Mouse (Mus musculus) thymus, adult 18-20 months (tissue): ENCODE measurements around the gene Ccdc120.
"Not testable (repeated sequence)": the region's sequence is repeated elsewhere in the genome, so short reads cannot be mapped to it uniquely, and the experiment has no call there.

Source experiments
- DNase-seq, 2 experiments: peaks; one replicate each; pipeline ENCODE4 v3.0.0; 2022; ENCODE audit warnings: mixed read lengths in 2 of 2

Ccdc120 gene

DNA sequence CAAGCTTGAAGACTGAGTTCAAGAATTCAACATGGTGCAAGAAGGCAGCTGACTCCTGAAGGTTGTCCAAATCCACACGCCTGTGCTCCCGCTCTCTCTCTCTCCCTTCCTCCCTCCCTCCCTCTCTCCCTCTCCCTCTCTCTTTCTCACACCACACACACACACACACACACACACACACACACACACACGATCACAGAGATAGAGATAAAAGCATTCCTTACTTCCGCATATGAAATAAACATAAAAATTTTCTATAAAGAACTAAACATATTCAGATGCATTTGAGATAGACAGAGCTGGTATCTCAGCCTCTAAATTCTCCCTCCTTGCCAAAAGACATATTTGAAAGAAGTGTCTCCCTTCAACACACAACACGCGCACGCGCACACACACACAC lies 5.3 kb downstream of the Ccdc120 start:
- DNase-seq: no peak

DNA sequence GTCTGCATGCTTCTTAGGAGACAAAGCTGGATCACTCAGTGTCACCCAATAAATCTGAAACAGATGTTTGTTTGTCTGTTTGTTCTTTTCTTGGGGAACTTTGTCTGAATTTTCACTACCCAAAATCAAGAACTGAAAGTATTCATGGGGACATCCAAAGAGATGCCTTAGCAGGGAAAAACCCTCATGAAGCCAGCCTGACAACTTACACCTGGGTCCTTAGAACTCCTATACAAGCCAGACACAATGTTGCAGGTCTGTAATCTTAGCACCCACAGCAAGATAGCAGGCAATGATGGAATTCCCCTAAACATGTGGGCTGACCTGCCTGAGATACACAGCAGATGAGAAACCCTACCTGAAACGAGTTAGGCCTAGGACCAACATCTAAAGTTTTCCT lies 5.8 kb downstream of the Ccdc120 start:
- DNase-seq: no peak

DNA sequence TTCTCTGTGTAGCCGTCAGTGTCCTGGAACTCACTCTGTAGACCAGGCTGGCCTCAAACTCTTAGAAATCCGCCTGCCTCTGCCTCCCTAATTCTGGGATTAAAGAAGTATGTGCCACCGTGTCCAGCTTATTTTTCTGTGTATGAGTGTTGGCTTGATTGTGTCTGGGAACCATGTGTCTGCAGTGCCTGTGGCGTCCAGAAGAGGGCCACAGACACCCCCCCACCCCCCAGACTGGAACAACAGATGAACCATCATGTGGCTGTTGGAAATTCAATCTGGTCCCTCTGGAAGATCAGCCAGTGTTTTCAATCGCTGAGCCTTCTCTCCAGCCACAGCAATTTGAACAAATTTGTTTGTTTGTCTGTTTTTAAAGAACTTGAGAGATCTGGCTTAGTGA lies 7.2 kb downstream of the Ccdc120 start:
- DNase-seq: no peak

DNA sequence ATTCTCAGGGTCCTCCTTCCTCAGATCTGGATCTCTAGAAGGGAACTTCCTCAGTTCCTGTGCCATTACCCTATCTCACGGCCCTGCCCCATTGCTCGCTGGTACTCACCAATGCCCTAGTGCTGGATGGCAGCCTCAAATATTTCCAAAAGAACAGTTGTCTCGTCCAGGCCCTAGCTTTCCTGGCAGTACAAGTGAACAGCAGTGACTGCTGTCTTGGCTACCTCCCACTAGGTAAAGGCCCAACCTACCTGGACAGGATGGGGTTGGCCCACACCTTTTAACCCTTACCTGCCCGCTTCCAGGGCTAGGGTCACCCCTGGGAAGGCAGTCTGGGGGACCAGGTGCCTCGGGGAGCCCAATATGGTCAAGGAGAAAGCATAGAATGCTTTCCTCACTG lies 9.6 kb downstream of the Ccdc120 start:
- no peak for DNase-seq

- no peak for DNase-seq
Observed at GRCm38 (mm10) chrX:7740082-7740819, 10.5 kb downstream of the Ccdc120 start.

- DNase-seq: no peak
Observed at GRCm38 (mm10) chrX:7739336-7740081, 11.2 kb downstream of the Ccdc120 start.

GRCm38 (mm10) chrX:7733571-7734156 lies 17.0 kb downstream of the Ccdc120 start:
- DNase-seq: peak; percentile 52 to 53

GRCm38 (mm10) chrX:7728922-7729265 lies 21.8 kb downstream of the Ccdc120 start:
- DNase-seq: no peak

- peak; percentile 60 to 69 for DNase-seq
Observed at GRCm38 (mm10) chrX:7728215-7728921, 22.3 kb downstream of the Ccdc120 start, which contains the start of gene Praf2. Praf2 (plus strand) TSS chrX:7728439.

- no peak for DNase-seq
Observed at GRCm38 (mm10) chrX:7727176-7727575, 23.5 kb downstream of the Ccdc120 start.

GRCm38 (mm10) chrX:7725841-7726240 lies 24.9 kb downstream of the Ccdc120 start:
- DNase-seq: no peak

DNA sequence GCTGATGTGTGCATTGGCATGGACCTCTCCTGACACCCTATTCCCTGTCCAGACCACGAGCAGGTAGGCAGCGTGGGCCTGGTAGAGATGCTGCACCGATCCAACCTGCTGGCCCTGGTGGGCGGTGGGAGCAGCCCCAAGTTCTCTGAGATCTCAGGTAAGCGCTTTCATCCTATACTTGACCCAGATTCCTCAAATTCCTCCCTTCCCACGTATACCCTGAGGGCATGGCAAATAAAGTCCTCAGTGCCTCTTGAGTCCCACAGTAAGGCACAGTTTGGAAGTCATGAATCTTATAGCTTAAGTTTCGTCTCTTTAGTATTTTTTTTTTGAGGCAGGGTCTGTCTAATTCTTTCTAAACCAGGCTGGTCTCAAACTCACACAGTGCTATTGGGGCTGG lies 26.6 kb downstream of the Ccdc120 start:
- no peak for DNase-seq

DNA sequence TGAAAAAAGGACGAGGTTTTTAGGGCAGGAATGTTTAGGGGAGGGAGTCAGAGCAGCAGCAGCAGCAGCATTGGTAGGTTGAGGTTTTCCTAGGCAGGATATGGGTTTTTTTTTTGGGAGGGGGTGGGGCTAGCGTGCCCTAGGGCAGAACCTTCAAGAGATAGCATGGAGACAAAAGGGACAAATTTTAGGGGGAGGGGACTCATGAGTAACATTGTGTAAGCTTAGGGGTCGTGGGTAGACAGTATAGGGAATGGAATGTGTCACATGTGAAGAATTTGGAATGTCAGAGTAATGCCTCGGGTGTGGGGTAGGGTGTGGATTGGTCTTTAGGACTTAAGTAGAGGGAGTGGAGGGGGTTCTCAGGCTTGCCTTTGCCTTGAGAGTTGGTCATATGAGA lies 28.0 kb downstream of the Ccdc120 start:
- no peak for DNase-seq

DNA sequence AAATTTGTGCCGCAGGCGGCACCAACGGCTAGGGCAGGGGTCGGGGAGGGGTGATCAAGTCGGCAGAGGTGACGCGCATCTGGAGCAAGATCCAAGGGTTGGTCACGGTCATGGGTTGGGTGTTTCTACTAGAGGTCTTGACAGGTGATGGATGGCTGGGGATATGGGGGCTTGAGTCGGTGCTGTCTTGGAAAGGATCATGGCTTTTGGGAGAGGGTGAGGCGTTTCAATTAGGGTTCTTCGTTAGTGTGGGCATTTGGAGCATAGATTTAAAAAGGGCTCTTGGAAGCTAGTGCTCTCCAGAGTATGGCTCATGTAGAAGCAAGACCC lies 28.5 kb downstream of the Ccdc120 start:
- DNase-seq: peak in 1 of 2 experiments; percentile 57

- peak; percentile 25 to 42 for DNase-seq
Observed at GRCm38 (mm10) chrX:7721514-7722281, 29.0 kb downstream of the Ccdc120 start, which contains the start of gene Gm45208. Gm45208 (plus strand) TSS chrX:7722245.

GRCm38 (mm10) chrX:7716058-7716457 lies 34.6 kb downstream of the Ccdc120 start:
- DNase-seq: not testable (repeated sequence)

GRCm38 (mm10) chrX:7714135-7714899 lies 36.4 kb downstream of the Ccdc120 start, which contains the start of gene Wdr45:
Wdr45 (plus strand) TSS chrX:7714333.
- peak; percentile 80 to 92 for DNase-seq

DNA sequence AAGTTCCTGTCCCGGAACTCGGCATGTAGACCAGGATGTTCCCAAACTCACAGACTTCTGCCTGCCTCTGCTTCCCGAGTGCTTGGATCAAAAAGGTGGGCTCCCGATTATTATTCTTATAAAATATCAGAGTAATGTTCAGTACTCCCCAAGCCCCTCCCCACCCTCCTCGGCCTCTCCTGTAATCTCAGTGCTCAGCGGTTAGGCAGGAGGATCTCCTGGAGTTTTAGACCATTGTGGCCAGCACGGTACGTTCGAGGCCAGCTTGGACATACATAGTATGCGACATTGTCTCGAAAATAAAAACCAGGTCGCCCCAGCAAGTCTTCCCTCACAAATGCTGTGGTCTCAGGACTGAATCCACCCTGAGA lies 37.0 kb downstream of the Ccdc120 start:
- not testable (repeated sequence) for DNase-seq

- DNase-seq: peak; percentile 70 to 79
Observed at GRCm38 (mm10) chrX:7696954-7697381, 53.7 kb downstream of the Ccdc120 start, which contains the start of gene Gpkow. Gpkow (plus strand) TSS chrX:7697131.

DNA sequence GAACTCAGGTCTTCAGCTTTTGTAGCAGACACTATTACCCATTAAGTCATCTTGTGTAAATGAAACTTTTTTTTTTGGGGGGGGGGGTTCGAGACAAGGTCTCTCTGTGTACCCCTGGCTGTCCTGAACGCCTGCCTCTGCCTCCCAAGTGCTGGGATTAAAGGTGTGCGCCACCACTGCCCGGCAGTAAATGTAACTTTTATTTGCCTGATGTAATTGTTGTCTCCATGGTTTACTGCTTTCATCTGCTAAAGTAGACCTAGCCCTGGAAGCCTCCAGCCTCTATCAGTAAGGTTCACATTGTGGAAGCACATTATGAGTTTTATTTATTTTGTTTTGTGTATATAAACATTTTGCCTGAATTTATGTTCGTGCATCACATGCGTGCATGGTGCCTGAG lies 54.2 kb downstream of the Ccdc120 start:
- no peak for DNase-seq

DNA sequence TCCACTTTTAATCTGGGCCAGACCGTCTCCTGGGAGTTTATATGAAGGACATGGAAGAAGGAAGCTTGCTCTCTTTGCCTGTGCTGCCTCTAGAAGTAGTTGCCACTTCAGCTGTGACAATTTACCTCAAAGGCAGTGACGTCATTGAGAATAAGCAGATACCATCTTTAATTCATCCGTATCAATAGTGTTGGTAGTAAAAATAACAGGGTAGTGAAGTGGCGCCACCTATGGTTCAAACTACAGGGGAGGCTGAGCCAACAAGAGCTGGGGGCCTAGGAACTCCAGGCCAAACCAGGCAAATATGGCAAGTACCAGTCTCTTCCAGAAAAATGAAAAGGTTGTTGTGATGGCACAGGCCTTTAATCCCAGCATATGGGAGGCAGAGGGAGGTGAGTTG lies 57.8 kb downstream of the Ccdc120 start:
- DNase-seq: no peak

DNA sequence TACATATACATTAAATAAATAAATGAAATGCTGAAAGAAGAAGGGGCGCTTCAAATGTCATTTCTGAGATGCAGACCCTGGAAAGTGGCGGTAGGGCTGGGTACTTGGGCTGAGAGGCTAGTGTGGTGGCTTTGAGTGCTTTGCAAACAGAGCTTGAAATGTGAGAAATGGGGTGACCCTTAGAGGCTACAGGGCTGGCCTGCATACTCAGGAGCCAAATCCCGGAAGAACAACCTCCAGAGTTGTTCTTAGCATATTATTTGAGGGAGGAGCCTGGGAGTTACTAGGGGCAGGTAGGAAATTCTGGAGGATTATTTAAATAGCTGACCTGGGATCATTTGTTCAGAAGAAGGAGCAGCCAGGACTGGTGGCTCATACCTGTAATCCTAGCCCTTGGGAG lies 60.2 kb downstream of the Ccdc120 start:
- no peak for DNase-seq
